Mouse (Mus musculus): Measurements from ENCODE around the gene Cdkal1. TPM values are rescaled to one million over a fixed set of nuclear protein-coding genes. Genes with fewer than 3 reads are reported as not detected.

The Cdkal1 gene
- total and polyA plus RNA-seq, 2 experiments from 2014 or later = 17.4 to 17.6 TPM

DNA sequence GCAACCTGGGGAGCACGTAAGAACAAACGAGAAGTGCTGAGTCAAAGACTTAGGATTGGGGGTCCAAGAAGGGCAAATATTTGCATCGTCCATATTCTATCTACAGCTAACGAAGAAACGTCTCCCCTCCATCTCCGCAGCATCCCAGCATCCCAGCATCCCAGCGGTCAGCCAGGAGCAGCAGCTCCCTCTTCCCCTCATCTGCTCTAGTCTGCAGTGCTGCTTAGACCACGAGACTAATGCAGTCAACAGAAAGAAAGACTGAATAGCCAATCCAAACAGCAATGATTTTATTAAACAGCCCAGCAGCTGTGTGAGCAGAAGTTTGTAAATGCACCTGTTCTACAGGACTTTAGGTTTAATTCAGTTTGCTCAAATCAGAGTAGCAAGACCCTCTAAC, 32.0 kb downstream of the Cdkal1 start:
- Histone ChIP-seq H3K36me3 (ENCODE audit: insufficient read depth, low read length) (no peaks in the 10 kb centered on the region), H3K27ac (ENCODE audit: low read depth, low read length) (no peak overlapping the region), H3K4me2 (ENCODE audit: low read depth, low read length, poor library complexity, severe bottlenecking) (no peak overlapping the region), H3K4me3 (ENCODE audit: low read depth, low read length) (no peak overlapping the region), H3K9ac (replicated peaks; ENCODE audit: low read length, poor library complexity, severe bottlenecking) (no peak overlapping the region), H3K9me3 (ENCODE audit: low read length) (no peaks in the 10 kb centered on the region), H3K27me3 (ENCODE audit: insufficient read depth, low read length) (no peaks in the 10 kb centered on the region), H3K4me1 (ENCODE audit: insufficient read depth, low read length) (no peaks in the 10 kb centered on the region)
- no peak for ATAC-seq (ENCODE audit: low FRiP score)
- WGBS = 73% methylated on average over 8 of the region's 8 CpGs
- no peak for DNase-seq (ENCODE audit: low spot score)
- TF ChIP-seq CTCF (IDR thresholded peaks at IDR 0.05) = no peak

DNA sequence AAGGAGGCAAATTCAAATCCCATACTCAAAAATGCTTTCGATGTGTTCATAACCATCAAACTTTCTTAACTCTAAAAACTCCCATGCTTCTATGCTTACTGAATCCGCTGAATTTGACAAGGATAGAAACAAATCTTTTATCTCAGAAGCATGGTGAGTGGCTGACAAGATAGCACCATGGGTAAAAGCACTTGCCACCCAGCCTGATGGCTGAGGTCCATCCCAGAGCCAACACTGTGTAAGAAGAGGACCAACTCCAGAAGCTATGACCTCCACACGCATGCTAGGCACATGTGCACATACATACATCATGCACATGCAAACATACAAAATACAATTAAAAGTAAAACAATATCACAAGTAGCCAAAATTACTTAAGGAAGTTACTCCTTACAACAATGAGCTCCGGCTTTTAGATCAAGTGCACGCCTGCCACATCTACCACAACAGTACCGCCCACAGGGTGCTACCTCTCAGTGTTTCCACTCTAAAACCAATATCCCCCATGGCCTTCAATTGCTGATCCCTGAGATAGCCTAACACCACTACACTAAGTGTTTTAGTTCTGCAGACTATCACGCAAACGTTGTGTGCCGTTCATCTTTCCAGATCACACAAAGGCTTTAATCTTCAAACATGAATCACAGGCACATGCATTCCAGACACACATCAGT, 35.4 kb downstream of the Cdkal1 start:
- Histone ChIP-seq H3K4me1 (ENCODE audit: insufficient read depth, low read length) (no peaks in the 10 kb centered on the region), H3K27ac (ENCODE audit: low read depth, low read length) (no peak overlapping the region), H3K4me2 (ENCODE audit: low read depth, low read length, poor library complexity, severe bottlenecking) (no peak overlapping the region), H3K36me3 (ENCODE audit: insufficient read depth, low read length) (no peaks in the 10 kb centered on the region), H3K4me3 (ENCODE audit: low read depth, low read length) (no peak overlapping the region), H3K9ac (replicated peaks; ENCODE audit: low read length, poor library complexity, severe bottlenecking) (no peak overlapping the region), H3K9me3 (ENCODE audit: low read length) (no peaks in the 10 kb centered on the region), H3K27me3 (ENCODE audit: insufficient read depth, low read length) (no peaks in the 10 kb centered on the region)
- 92% methylated on average over 9 of the region's 9 CpGs for WGBS
- TF ChIP-seq CTCF (IDR thresholded peaks at IDR 0.05) = no peak
- ATAC-seq (ENCODE audit: low FRiP score) = no peak
- no peak for DNase-seq (ENCODE audit: low spot score)

DNA sequence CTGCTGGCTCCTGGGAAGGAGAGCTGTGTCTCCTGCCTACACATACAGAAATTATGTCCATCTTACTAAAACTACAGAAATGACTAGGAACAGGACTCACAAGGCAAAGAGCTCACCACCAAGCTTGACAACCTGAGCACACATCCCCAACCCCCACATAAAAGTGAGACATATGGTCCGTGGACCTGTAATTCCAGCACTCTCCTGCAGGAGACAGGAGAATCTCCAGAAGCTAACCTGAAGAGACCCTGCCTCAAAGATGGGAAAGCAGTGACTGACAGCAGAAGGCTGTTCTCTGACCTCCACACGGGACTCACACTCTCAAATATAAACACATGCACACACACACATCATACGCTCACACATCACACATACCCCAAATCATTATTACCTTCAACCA, 36.3 kb downstream of the Cdkal1 start:
- no peak for ATAC-seq (ENCODE audit: low FRiP score)
- Histone ChIP-seq H3K9me3 (ENCODE audit: low read length) (no peaks in the 10 kb centered on the region), H3K4me2 (ENCODE audit: low read depth, low read length, poor library complexity, severe bottlenecking) (no peak overlapping the region), H3K36me3 (ENCODE audit: insufficient read depth, low read length) (no peaks in the 10 kb centered on the region), H3K27me3 (ENCODE audit: insufficient read depth, low read length) (no peaks in the 10 kb centered on the region), H3K4me1 (ENCODE audit: insufficient read depth, low read length) (no peaks in the 10 kb centered on the region), H3K9ac (replicated peaks; ENCODE audit: low read length, poor library complexity, severe bottlenecking) (no peak overlapping the region), H3K4me3 (ENCODE audit: low read depth, low read length) (no peak overlapping the region), H3K27ac (ENCODE audit: low read depth, low read length) (no peak overlapping the region)
- 96% methylated on average over 3 of the region's 3 CpGs for WGBS
- no peak for DNase-seq (ENCODE audit: low spot score)
- TF ChIP-seq CTCF (IDR thresholded peaks at IDR 0.05) = no peak

DNA sequence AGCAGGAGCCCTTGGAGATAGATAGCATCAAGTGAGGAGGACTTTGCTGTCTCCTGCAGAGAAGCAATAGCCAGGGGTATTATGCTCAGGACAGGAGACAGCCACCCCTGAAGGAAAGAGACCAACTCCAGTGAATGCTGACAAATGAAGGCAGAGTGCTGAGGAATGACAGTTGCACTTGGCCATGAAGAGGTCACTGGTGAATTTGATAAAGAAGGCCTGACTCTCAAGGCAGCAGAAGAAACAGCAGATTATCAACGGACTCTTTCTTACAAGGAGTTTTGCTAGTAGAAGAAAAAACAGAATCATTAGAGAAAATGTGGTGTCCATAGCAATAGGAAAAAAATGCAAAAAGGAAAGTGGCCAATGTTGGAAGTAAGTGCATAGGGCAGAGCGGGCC, 37.2 kb downstream of the Cdkal1 start:
- Histone ChIP-seq H3K36me3 (ENCODE audit: insufficient read depth, low read length) (no peaks in the 10 kb centered on the region), H3K4me2 (ENCODE audit: low read depth, low read length, poor library complexity, severe bottlenecking) (no peak overlapping the region), H3K4me1 (ENCODE audit: insufficient read depth, low read length) (no peaks in the 10 kb centered on the region), H3K9me3 (ENCODE audit: low read length) (no peaks in the 10 kb centered on the region), H3K27ac (ENCODE audit: low read depth, low read length) (no peak overlapping the region), H3K9ac (replicated peaks; ENCODE audit: low read length, poor library complexity, severe bottlenecking) (no peak overlapping the region), H3K27me3 (ENCODE audit: insufficient read depth, low read length) (no peaks in the 10 kb centered on the region), H3K4me3 (ENCODE audit: low read depth, low read length) (no peak overlapping the region)
- 80% methylated on average over 2 of the region's 2 CpGs for WGBS
- ATAC-seq (ENCODE audit: low FRiP score) (no peak), DNase-seq (ENCODE audit: low spot score) (no peak)
- no peak for TF ChIP-seq CTCF (IDR thresholded peaks at IDR 0.05)

DNA sequence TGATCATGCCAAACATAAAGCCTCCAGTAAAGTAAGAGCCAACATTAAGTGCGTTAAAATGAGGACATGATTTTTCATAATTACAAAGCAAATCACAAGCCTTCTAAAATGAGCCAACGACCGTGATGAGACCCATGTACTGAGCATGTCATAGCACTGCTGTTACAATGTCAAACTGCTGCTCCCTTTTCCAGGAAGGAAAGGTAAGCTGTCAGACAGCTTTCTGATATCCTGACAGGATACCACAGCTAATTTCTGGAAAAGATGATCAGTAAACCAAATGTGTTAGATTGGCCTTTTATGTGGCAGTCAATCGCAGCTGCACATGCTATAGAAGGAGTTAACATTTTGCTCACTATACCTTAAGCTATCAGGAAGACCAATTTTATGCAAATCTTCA, 44.7 kb downstream of the Cdkal1 start:
- TF ChIP-seq CTCF (IDR thresholded peaks at IDR 0.05) = no peak
- Histone ChIP-seq H3K9me3 (ENCODE audit: low read length) (no peaks in the 10 kb centered on the region), H3K9ac (replicated peaks; ENCODE audit: low read length, poor library complexity, severe bottlenecking) (no peak overlapping the region), H3K36me3 (ENCODE audit: insufficient read depth, low read length) (no peaks in the 10 kb centered on the region), H3K4me1 (ENCODE audit: insufficient read depth, low read length) (no peaks in the 10 kb centered on the region), H3K4me2 (ENCODE audit: low read depth, low read length, poor library complexity, severe bottlenecking) (no peak overlapping the region), H3K4me3 (ENCODE audit: low read depth, low read length) (no peak overlapping the region), H3K27me3 (ENCODE audit: insufficient read depth, low read length) (no peaks in the 10 kb centered on the region), H3K27ac (ENCODE audit: low read depth, low read length) (no peak overlapping the region)
- no peak for DNase-seq (ENCODE audit: low spot score)
- ATAC-seq (ENCODE audit: low FRiP score) = no peak
- WGBS = 77% methylated on average over 4 of the region's 4 CpGs

DNA sequence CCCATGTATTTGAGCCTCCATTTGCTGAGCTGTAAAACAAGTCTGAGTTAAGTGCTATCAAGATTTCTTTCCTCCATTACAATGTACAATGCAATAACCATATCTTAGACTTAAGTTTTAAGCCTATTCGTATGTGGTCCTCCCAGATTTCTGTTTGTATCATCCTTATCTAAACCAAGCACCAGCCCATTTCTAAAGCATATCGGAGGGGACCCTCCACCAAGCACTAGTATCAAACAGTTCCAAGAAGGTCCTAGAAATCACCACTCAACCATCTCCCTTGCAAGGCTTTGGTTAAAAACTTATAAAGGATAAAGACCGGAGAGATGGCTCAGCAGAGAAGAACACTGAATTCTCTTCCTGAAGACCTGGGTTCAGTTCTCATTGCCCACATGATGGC, 47.1 kb downstream of the Cdkal1 start:
- Histone ChIP-seq H3K9me3 (ENCODE audit: low read length) (no peaks in the 10 kb centered on the region), H3K27ac (ENCODE audit: low read depth, low read length) (no peak overlapping the region), H3K4me1 (ENCODE audit: insufficient read depth, low read length) (no peaks in the 10 kb centered on the region), H3K9ac (replicated peaks; ENCODE audit: low read length, poor library complexity, severe bottlenecking) (no peak overlapping the region), H3K4me2 (ENCODE audit: low read depth, low read length, poor library complexity, severe bottlenecking) (no peak overlapping the region), H3K4me3 (ENCODE audit: low read depth, low read length) (no peak overlapping the region), H3K27me3 (ENCODE audit: insufficient read depth, low read length) (no peaks in the 10 kb centered on the region), H3K36me3 (ENCODE audit: insufficient read depth, low read length) (no peaks in the 10 kb centered on the region)
- no peak for TF ChIP-seq CTCF (IDR thresholded peaks at IDR 0.05)
- 96% methylated on average over 3 of the region's 3 CpGs for WGBS
- DNase-seq (ENCODE audit: low spot score) (no peak), ATAC-seq (ENCODE audit: low FRiP score) (no peak)
